Mouse (Mus musculus) CH12.LX (cell line): ENCODE data around the gene Ankrd33. TPM values are rescaled to one million over a fixed set of nuclear protein-coding genes. Genes with fewer than 3 reads are reported as not detected.

Experiments used
- DNase-seq: peaks from one replicate; pipeline ENCODE4 v3.0.0-alpha.2; 2013; ENCODE audit errors: extremely low read depth
- H3K27ac ChIP-seq: 2 replicates; pipeline ENCODE4 v1.5.1; 2012; ENCODE audit warnings: low read depth, mild to moderate bottlenecking, control low read depth, moderate library complexity; ENCODE audit not compliant: insufficient read depth
- H3K27me3 ChIP-seq: replicated peaks from 2 replicates; pipeline ENCODE3; 2012; ENCODE audit warnings: inconsistent platforms
- H3K36me3 ChIP-seq, 2 experiments: replicated peaks in 1 of 2; 2 replicates each; pipeline versions ENCODE3 to v1.6.1; 2012; ENCODE audit warnings: inconsistent platforms in 1 of 2, low read length in 1 of 2, mild to moderate bottlenecking in 1 of 2, mixed read lengths in 1 of 2, moderate library complexity in 1 of 2; ENCODE audit not compliant: control insufficient read depth in 1 of 2, insufficient read depth in 1 of 2
- H3K4me1 ChIP-seq, 2 experiments: 2 replicates each; pipeline ENCODE4 v1.6.1; 2012; ENCODE audit warnings: inconsistent platforms in 1 of 2, moderate library complexity in 1 of 2; ENCODE audit not compliant: insufficient read depth in 2 of 2, control insufficient read depth in 1 of 2
- H3K4me2 ChIP-seq: 2 replicates; pipeline ENCODE4 v1.6.1; 2012; ENCODE audit warnings: low read depth, mild to moderate bottlenecking, control low read depth; ENCODE audit not compliant: poor library complexity, insufficient read depth, severe bottlenecking
- H3K4me3 ChIP-seq, 3 experiments: fragments of 150-350 bp in 1 of 3; sonication (generic) in 1 of 3; replicated peaks in 1 of 3; 2 replicates each; pipeline versions ENCODE3 to v1.5.1; 2011 to 2012; ENCODE audit warnings: low read depth in 2 of 3, low read length in 2 of 3, mild to moderate bottlenecking in 2 of 3, moderate library complexity in 2 of 3, control low read depth in 1 of 3, improper control_type of control experiment in 1 of 3, inconsistent platforms in 1 of 3, mixed read lengths in 1 of 3; ENCODE audit not compliant: poor library complexity in 1 of 3
- H3K79me2 ChIP-seq: replicated peaks from 2 replicates; pipeline ENCODE4 v1.6.1; 2012; ENCODE audit warnings: mild to moderate bottlenecking, moderate library complexity; ENCODE audit not compliant: control insufficient read depth, poor library complexity, insufficient read depth, severe bottlenecking; ENCODE audit errors: extremely low read depth
- H3K9ac ChIP-seq: 2 replicates; pipeline ENCODE4 v1.6.1; 2012; ENCODE audit warnings: low read depth, mild to moderate bottlenecking, control low read depth, moderate library complexity; ENCODE audit not compliant: insufficient read depth
- H3K9me3 ChIP-seq: replicated peaks from 2 replicates; pipeline ENCODE3; 2012; ENCODE audit warnings: low read length, inconsistent platforms, mixed read lengths
- BHLHE40 ChIP-seq: IDR thresholded peaks from 2 replicates; pipeline ENCODE4 v1.6.1; 2011; ENCODE audit warnings: mild to moderate bottlenecking, low read depth, low read length, improper control_type of control experiment
- IRF4 ChIP-seq: IDR thresholded peaks from 2 replicates; pipeline ENCODE4 v1.6.1; 2014; ENCODE audit warnings: low read depth, mild to moderate bottlenecking, inconsistent platforms, low read length, improper control_type of control experiment
- JUN ChIP-seq: IDR thresholded peaks from 2 replicates; pipeline ENCODE4 v1.6.1; 2011; ENCODE audit warnings: low read depth, mild to moderate bottlenecking, low read length, improper control_type of control experiment, moderate library complexity; ENCODE audit not compliant: insufficient read depth
- KAT2A ChIP-seq: IDR thresholded peaks from 2 replicates; pipeline ENCODE4 v1.6.1; 2012; ENCODE audit warnings: low read length, improper control_type of control experiment, inconsistent platforms; ENCODE audit not compliant: insufficient replicate concordance
- MAX ChIP-seq: IDR thresholded peaks from 2 replicates; pipeline ENCODE4 v1.6.1; 2011; ENCODE audit warnings: low read length, improper control_type of control experiment
- NRF1 ChIP-seq: IDR thresholded peaks from 2 replicates; pipeline ENCODE4 v1.6.1; 2014; ENCODE audit warnings: low read depth, mild to moderate bottlenecking, inconsistent platforms, low read length, improper control_type of control experiment, moderate library complexity
- RAD21 ChIP-seq: IDR thresholded peaks from 2 replicates; pipeline ENCODE4 v1.6.1; 2011; ENCODE audit warnings: low read depth, mild to moderate bottlenecking, low read length, improper control_type of control experiment, moderate library complexity
- SIN3A ChIP-seq: IDR thresholded peaks from 2 replicates; pipeline ENCODE4 v1.6.1; 2012; ENCODE audit warnings: low read length, improper control_type of control experiment, inconsistent platforms
- SMC3 ChIP-seq: IDR thresholded peaks from 2 replicates; pipeline ENCODE4 v1.6.1; 2011; ENCODE audit warnings: low read depth, low read length, improper control_type of control experiment
- TBP ChIP-seq: conservative IDR thresholded peaks from 2 replicates; pipeline ENCODE4 v1.6.1; 2011; ENCODE audit warnings: low read depth, low read length, improper control_type of control experiment
- USF2 ChIP-seq: conservative IDR thresholded peaks from 2 replicates; pipeline ENCODE4 v1.6.1; 2011; ENCODE audit warnings: low read depth, low read length, improper control_type of control experiment
- ZKSCAN1 ChIP-seq: IDR thresholded peaks from 2 replicates; pipeline ENCODE4 v1.6.1; 2012; ENCODE audit warnings: low read depth, inconsistent platforms, low read length, improper control_type of control experiment, borderline replicate concordance
- dilution Hi-C: fragments of 300-500 bp; cut with MboI; formaldehyde crosslinking; loops from 2 replicates; pipeline ENCODE4 v1.14.3; 2020; ENCODE audit warnings: low sequenced_read_pairs; ENCODE audit not compliant: extremely low pct_unique_long_range_greater_than_20kb, extremely low pct_ligation_motif_present
- in situ Hi-C: fragments of 300-500 bp; cut with MboI; formaldehyde crosslinking; loops from 3 replicates; pipeline ENCODE4 v1.14.3; 2019; ENCODE audit warnings: low sequenced_read_pairs, low pct_ligation_motif_present, low pct_unique_long_range_greater_than_20kb, mixed read lengths
- polyA plus RNA-seq: library from polyadenylated mRNA; unstranded; fragments of >175 nt; gene quantifications from 2 replicates; pipeline ENCODE4 v1.2.1, GENCODE M21; 2012; ENCODE audit warnings: low read depth; ENCODE audit not compliant: insufficient read length
- total RNA-seq, 2 experiments: library from RNA; depleted of rRNA; stranded (reverse); fragments of 300-350 nt in 1 of 2; fragments of >200 nt in 1 of 2; gene quantifications; 2 replicates each; pipeline ENCODE4 v1.2.3; 2012 to 2014

The Ankrd33 gene
- total and polyA plus RNA-seq, 3 experiments: not detected

DNA sequence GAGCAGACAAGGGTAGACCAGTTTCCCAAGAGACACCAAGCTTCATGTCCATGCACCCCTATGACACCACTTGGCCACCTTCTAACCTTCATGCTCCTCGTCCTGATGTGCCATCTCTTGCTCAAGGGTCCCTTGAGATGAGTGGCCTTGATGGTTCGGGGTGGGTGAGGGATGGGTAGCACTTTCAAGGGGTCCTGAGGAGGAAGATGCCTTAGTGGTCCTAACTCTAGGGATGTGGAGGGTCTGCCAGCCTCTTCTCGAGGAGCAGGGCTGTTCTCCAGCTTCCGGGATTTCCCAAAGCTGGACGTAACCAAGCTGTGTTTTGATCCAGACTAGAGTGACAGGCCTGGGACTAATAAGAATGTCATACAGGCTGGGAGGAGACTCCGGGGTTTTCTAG is 10.0 kb downstream of the Ankrd33 start:
- DNase-seq: no peak
- no peak for TF ChIP-seq JUN
- Histone ChIP-seq H3K27ac (no peak overlapping the region), H3K27me3 (peaks cover 68% of the 10 kb centered on the region), H3K4me1 (peaks cover 2 to 14% of the 10 kb centered on the region in 2 experiments; a peak in 3 of 4 replicates), H3K36me3 (no peaks in the 10 kb centered on the region), H3K9me3 (peaks cover 12% of the 10 kb centered on the region), H3K4me3 (no peak overlapping the region), H3K9ac (no peak overlapping the region), H3K4me2 (no peak overlapping the region), H3K79me2 (no peaks in the 10 kb centered on the region)
- in situ Hi-C loops: no loop called here
- dilution Hi-C loops: no loop called here

DNA sequence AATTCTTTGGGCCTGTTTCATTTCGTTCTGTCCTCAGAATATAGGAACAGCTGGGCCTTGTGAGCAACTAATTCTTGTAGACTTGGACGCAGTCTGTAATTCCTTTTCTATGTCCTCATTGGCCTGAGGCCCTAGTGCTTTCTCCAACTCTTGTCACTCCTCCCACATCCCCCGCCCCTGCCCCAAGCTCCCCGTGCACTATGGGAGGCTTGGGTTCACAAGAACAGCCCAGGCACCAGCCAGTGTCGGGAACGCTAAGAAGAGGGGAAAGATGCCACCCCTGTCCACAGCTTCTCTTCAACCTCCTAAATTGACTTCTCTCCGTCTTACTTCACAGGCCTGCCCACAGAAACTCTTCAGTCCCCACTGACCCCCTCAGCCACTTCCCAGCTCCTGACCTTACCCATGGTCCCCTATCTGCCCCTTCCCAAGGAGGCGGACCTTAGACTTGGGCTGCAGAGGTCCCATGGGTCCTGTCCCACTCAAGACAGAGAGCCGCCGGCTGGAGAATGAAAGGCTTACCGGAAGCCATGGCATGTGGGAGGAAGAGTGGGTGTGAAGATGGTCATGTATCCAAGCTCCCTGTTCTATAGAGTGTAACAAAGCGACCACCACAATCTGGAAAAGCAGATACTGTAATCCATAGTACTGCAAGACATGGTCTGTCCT is 11.5 kb downstream of the Ankrd33 start:
- peaks cover 6 to 12% of the 10 kb centered on the region in 2 experiments for H3K4me1 ChIP-seq
- no peak overlapping the region for H3K27ac ChIP-seq
- no peaks in the 10 kb centered on the region for H3K36me3 ChIP-seq
- H3K4me2 ChIP-seq: no peak overlapping the region
- H3K4me3 ChIP-seq: no peak overlapping the region
- peaks cover 12% of the 10 kb centered on the region for H3K9me3 ChIP-seq
- no peak for TF ChIP-seq KAT2A
- no peak for TF ChIP-seq SIN3A
- TF ChIP-seq MAX: no peak
- TF ChIP-seq SMC3: no peak
- no peak for TF ChIP-seq BHLHE40
- no peak for TF ChIP-seq USF2
- TF ChIP-seq IRF4: no peak
- TF ChIP-seq NRF1: no peak
- TF ChIP-seq ZKSCAN1: no peak
- TF ChIP-seq TBP: no peak
- TF ChIP-seq RAD21: no peak
- TF ChIP-seq, all 38 proteins: peak for 0
- DNase-seq: no peak
- Histone ChIP-seq H3K9ac (no peak overlapping the region), H3K27me3 (peaks cover 60% of the 10 kb centered on the region), H3K79me2 (no peaks in the 10 kb centered on the region)
- dilution Hi-C loops: no loop called here
- in situ Hi-C loops: no loop called here
